Mouse (Mus musculus) embryo, embryonic 10 days (tissue): ENCODE measurements around the gene Usp37.
A peak's percentile ranks its signal among the peaks of the same experiment; 100 is the strongest.
"Not testable (repeated sequence)": the region's sequence is repeated elsewhere in the genome, so short reads cannot be mapped to it uniquely, and the experiment has no call there.

Experiments used
- DNase-seq: peaks from one replicate; pipeline ENCODE4 v3.0.0-alpha.2; 2015; ENCODE audit warnings: low spot score

Gene Usp37

DNA sequence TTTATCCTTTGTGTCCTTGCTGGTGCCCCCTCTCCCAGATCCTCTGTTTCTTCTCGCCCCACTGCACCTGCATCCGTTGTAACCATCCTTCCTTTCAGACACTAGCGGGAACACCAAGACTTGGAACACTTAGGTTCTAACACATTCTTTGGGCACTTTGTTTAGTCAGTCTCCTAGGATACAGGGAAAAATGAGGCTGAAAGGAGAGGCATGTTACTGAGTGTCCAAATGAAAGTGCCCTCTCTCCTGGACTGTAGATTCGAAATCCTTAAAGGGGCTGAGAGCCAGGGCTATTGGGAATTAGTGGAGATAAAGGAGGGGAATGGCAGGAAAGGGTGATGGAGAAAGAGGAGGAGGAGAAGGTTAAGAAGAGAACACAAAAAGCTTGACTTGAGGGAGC lies at the start of gene Usp37:
Usp37 (minus strand) TSS at position 101 of the 400 bp plus-strand sequence.
- no peak for DNase-seq

DNA sequence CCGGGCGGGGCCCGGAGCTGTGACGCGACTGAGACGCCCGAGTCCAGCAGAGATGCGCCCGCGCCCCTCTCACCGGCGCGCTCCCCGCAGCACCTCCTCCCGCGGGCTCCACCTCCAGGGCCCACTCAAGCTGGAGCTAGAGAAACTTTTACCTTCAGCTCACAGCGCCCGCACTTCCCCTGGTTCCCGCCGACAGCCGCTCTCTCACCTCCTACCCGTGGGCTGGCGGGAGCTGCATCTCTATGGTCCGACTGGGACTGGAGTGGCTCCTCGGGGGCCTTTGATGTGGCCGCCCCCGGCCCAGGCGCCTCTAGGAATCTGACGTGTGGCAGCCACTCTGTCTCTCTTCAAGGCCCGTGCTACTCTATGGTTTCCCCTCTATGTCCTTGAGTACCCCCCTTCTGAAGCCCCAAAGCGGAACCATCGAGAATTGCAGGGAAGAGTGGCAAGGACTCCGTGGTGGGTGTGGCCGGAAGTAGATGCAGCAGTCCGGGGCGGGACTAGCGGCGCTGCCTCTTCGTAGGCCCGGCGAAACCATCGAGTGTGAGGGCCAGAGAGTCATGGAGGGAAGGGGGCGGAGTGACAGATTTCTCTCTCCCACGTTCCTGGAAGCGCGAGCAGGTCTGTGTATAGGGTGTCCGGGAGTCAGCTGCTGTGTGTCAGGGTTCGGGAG lies 43.8 kb upstream of the Usp37 start, which contains the start of the genes Zfp142 and Bcs1l:
Zfp142 (minus strand) TSS at position 474 of the 673 bp plus-strand sequence.
Bcs1l (plus strand) TSS at position 517 of the 673 bp plus-strand sequence.
- DNase-seq: peak; percentile 99

DNA sequence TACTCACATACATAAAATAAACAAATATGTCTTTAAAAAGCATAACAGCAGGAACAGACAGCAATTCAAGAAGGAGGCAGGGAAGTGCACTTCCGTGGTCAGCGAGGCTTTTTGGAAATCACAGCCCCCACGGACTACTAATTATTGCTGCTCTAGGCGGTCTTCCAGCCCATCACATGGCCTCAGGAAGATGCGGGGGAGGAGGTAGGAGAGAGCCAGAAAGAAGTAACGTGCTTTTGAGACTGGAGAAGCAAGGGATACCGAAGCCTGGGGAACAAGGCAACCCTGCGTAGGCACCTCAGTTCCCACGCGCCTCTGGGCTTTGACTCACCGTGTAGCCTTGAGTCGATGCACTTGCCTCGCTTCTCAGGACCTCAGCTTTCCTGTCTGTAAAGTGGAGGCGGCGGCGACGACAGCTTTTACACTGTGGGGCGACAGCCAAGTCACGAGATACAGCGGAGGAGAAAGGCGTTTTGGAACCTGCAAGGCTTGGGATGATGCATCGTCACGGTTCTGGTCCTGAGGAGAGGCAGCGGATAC lies 43.2 kb upstream of the Usp37 start:
- no peak for DNase-seq

DNA sequence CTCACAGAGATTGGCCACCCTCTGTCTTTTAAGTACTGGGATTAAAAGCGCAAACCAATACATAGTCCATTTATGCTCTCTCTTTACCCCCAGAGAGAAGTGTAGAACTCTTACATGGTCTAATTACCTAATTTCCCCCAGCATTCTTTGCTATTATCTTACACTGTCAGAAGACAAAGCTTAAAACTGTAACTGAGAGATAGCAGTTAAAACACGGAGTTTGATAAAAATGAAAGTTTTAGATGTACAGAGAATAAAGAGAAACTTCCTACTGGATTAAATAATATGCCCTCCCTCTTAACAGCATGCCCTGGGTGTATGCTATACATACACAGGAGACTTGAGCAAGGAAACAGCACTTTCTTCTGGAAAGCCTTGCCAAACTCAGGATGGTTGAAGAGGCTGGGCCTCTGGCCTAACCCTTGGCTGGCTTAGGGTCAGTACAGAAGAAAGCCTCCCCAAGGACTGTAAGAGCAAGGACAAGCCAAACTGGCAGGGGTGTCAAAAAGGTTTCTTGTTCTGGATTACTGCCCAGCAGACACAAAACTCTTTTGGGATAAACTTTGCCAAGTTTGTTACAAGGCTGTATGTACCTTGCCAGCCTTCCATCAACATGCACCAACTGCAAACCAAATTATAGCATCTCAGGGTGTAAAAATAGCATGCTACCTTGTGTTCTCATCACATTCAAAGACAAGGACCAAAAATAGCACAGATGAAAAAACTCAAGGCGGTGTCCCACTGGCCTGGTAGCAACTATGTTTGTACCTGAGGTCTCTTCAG lies 40.7 kb upstream of the Usp37 start:
- no peak for DNase-seq

DNA sequence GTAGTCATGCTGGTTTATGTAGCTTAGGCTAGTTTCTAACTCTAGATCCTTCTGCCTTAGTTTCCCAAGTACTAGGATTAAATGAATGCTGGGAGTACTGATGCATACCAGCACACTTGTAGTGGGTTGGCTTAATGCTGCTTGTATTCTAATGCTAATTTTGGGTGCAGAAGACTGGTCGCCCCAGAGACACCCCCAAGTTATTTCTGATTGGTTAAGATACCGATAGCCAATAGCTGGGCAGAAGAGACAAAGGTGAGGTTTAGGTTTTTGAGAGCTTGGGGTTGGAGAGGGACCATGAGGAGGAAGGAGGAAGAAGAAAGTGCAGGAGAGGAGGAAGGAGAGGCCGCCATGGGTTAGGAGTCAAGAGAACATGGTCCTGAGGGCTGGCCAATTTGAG lies 38.5 kb upstream of the Usp37 start:
- DNase-seq: no peak

DNA sequence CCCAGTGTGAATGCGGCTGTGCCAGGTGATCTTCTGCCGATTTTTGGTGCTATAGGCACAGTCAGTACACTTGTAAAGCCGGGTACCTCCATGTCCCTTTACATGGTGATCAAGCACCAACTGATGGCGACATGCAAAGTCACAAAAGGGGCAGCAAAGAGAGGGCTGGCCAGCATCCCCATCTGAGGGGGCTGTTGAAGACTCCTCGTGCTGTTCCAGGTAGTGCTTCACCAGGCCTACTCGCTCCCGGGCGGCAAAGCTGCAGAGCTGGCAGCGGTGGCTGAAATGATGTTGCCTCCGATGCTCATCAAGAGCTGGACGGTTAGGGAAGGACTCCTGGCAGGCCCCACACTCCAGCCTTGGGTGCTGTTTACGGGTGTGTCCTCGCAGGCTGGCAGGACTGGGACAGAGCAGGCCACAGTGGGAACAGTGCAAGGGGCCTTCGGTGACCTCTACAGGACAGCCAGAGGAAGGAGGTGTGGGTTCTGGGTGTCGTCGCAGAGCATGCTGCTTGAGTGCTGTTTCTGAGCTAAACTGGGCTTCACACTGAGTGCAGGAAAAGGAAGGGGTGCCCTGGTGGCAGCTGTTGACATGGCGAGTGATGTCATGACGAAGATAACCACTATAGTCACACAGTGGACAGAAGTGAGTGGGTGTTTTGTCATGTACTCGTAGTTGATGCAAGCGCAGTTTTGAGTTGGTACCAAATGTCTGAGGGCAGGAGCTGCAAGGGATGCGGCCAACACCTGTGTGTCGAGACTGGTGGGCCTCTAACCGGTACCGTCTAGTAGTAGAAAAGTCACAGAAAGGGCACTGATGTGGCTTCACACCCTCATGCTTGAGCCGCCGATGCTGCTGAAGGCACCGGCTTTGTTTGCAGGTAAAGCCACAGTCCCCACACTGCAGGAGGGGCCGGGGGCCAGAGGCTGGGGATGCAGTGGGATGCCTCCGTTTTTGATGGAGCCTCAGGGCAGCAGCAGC lies 25.9 kb upstream of the Usp37 start:
- DNase-seq: no peak

DNA sequence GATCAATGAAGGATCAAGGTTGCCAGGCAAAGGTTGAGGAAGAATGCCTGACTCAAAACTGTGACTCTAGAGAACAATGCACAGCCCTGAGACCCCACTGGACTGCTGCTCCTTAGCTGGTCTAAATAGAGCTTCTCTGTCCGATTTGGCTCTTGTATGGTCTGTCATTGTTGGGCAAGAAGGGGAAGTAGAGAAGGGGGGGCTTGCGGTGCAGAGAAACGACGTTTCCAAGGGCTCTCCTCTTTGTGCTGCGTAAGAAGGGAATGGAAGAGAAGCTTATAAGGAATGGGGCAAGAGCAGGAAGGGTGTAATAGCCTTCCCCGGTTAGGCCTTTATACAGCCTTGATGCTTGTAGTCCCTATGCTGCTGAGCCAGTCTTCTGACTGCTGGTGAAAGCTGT lies 21.8 kb upstream of the Usp37 start:
- no peak for DNase-seq

DNA sequence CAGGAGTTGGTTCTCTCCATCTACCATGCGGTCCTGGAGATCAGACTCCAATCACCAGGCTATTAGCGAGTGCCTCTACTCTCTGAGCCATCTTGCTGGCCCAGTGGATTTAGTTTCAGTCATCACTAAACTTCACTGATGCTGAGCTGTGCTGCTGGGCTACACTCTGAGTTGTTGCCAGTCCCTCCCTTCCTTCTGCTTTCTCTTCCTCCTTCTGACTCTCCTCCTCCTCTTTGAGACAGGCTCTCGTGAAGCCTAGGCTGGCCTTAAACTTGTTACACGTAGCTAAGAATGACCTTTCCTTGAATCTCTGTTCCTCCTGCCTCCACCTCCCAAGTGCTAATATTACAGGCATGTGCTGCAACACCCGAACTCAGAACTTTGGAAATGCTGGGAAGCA lies 15.0 kb upstream of the Usp37 start:
- no peak for DNase-seq

DNA sequence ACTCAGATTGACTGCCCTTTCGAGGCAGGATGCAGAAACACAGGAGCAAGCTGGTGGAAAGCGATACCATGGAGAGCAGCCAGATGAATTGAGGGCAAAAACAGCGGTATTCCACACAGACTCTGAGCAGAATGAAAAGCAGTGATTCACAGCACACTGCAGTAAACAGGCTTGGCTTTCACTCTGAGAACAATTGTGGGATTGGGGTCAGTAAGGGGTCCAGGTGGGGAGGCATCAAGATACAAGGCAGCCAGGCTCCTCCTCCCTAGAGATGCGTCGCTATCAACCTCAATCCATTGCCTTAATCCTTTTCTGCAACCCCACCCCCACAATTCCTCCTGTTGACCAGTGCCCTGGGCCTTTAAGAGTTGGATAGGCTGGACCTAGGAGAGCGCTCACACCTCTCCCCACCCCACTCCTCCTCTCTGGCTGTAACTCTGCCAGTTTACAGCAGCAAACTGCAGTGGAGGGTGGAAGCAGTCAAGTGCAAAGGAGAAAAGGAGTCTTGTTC lies 1.6 kb downstream of the Usp37 start, which contains the start of gene Plcd4:
Plcd4 (plus strand) TSS at position 438 of the 511 bp plus-strand sequence.
- DNase-seq: peak; percentile 42

DNA sequence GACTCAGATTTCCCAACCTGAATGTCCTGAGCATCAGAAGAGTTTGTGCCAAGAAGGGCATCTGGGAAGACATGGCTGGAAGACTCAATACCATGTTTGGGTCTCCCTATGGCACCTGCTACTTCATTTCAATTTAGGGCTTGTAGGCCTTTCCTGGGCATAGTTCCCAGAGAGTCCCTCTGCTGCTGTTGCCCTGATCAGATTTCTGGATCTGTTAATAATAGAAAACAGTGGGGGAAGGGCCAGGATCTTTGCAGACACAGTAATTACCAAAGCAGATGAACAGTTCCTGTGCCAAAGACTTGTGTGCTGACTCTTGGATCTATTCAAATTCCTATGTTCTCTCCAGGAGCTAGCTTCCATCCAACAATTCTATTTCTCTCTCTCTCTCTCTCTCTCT lies 5.4 kb downstream of the Usp37 start:
- no peak for DNase-seq

DNA sequence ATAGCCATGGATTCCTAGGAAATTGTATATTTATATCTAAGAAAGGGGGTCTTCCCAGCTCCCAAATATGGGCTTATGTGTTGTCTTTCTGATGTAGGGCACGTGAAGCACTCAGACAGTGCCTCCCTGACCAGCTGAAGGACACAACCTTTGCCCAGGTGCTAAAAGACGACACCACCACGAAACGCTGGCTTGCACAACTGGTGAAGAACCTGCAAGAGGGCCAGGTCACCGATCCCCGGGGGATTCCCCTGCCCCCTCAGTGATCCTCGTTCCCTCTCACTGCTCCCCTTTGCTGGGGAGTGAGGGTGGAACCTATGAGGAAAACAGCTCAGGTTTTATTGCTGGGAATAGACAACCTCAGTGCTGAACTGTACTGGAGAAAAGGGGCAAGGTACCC lies 15.5 kb downstream of the Usp37 start:
- no peak for DNase-seq

DNA sequence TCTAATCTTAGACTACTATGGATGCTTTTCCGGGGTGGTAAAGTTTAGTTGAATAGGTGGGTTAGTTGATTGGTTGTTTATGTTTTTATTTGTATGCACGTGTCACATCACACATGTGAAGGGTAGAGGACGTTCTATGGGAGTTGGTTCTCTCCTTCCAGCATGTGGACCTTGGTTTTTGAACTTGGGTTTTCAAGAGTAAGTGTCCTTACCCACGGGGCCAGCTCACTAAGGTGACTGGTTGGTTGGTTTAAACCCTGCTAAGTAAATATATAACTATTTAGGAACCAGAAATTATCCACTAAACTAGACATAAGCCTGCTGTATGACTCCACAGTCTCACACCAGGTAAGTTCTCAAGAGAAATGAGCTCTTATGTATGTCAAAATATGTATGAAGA lies 19.3 kb downstream of the Usp37 start:
- DNase-seq: no peak

DNA sequence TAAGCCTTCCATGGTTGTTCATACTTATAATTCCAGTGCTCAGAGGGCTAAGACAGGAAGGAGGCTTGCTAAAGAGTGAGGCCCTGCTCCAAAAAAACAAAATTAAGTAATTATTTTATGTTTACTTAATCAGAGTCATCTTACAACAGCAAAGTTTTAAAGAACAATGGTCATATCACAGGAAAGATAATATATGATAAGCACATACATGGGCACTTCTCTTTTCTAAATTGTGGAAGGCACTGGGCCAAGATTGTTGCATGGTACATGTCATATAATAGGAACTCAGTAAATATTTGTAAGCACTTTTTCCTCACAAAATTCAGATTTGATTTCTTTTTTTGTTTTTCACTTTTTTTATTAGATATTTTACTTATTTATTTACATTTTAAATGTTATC lies 24.2 kb downstream of the Usp37 start:
- no peak for DNase-seq

DNA sequence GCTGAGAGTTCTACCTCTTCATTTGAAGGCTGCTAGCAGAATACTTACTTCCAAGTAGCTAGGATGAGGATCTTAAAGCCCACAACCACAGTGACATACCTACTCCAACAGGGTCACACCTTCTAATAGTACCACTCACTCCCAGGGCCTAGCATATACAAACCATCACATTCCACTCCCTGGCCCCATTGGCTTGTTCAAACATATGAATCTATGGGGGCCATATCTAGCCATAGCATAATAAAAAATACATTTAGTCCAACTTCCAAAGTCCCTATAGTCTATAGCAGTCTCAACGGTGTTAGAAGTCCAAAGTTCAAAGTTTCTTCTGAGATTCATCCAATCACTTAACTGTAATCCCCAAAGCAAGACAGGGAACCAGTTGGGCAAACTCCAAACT lies 31.1 kb downstream of the Usp37 start:
- DNase-seq: not testable (repeated sequence)

DNA sequence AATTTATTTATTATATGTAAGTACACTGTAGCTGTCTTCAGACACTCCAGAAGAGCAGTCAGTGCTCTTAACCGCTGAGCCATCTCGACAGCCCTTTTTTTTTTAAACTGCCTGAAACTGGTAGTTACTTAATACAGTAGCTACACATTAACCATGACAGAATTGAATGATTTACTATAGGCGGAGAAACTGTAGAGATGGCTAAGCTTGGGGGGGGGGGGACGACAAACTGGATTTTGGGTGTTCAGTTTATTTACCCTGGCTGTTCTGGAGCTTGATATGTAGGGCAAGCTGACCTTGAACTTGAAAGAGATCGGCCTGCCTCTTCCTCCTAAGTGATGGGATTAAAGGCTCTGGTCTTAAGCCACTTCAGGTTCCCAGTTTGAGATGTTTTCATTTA lies 32.8 kb downstream of the Usp37 start:
- DNase-seq: no peak

DNA sequence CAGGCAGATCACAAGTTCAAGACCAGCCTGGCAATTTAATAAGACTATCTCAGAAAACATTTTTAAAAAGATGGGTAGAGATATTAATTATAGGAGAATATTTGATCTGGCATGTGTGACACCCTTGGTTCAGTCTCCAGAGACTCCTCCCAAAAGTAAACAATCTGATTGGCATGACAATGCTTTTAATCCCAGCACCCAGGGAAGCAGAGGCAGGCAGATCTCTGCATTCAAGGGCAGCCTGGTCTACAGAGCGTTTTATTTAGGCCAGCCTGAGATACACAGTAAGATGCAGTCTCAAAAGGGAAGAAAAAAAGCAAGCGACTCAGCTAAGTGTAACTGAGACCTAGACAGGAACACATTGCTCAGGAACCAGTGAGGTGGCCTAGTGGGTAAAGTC lies 36.3 kb downstream of the Usp37 start:
- DNase-seq: no peak

DNA sequence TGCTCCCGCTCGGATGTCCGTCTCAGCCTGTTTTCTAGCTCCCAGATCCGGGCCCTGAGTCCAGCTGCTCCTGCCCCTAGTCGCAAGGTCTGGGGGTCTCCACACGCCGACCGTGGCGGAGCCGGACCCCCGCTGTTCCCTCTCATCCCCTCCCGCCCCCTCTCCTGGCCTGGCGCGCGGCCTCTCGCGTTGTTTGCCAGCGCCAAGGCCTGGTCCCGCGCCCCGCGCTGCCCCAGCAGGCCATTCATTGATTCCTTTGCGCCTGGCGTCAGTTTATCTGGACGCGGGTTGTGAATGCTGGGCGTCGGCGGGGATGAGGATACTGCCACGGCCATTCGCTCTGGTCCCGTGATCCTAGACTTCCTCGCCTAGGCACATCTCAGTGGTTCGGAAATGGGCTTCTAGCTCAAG lies 37.6 kb downstream of the Usp37 start:
- DNase-seq: peak; percentile 86

DNA sequence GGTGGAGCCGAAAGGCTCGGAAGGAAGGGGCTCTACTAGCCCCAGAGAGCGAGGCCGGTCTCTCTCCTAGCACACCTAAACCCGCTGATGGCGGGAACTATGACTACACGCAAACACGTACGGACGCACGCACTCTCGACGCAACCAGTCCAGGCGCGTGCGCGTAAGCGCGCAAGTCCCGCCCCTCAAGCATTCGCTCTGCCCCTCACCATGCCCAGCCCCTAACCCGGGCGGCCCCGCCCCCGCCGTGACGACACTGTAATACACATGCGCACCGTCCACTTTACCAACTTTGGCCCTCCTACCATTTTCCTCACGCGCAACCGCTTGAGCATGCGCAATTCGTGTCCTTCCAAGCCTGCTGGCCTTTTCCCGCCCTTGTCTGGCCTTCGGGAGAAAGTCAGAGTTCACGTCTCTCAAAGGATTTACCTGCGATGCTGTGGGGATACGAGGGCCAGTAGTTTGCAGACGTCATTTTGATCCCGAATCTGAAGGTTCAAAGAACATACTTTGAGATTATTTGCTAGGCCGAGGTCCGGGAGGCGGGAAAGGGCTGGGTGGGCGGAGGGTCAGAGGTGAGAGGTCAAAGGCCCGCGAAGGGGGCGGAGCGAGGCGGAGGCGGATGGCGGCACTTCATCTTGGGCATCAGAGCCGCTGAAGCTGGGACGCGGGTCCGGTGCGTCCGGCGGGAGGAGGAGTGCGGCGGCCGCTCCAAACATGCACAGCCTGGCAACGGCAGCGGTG lies 38.2 kb downstream of the Usp37 start, which contains the start of gene Cnot9:
Cnot9 (plus strand) TSS at position 338 of the 744 bp plus-strand sequence.
- DNase-seq: peak; percentile 98

DNA sequence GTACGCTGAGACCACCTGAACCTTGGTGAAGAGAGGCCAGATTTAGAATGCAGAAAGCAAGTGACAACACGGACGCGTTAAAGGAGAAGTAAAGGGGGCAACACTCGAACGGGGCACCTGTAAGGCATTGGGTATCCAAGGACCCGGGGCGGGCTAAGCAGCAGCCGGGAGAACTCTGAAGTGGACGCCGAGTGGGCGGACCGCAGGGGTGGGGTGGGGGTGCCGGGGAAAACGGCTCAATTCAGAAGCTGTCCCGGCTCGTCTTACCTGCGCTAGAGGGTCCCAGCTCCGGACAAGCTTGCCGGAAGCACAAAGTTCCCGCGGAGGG lies 38.7 kb downstream of the Usp37 start:
- DNase-seq: peak; percentile 8

DNA sequence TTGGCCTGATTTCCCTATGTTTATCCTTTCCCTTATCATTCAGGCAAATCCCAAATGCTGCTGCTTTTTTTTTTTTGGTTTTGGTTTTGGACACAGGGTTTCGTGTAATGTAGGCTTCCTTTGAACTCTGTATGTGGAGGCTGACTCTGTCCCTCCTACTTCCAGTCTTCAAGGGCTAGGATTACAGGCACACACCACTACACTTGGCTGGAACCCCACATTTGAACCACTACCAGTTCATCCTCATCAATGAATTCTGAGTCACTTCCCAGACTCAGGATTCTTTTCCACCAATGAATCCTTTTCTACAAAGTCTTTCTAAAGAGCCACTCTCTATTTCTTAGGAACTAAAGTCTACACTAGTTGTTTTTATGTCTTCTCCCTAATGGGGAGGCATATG lies 43.0 kb downstream of the Usp37 start:
- DNase-seq: no peak

DNA sequence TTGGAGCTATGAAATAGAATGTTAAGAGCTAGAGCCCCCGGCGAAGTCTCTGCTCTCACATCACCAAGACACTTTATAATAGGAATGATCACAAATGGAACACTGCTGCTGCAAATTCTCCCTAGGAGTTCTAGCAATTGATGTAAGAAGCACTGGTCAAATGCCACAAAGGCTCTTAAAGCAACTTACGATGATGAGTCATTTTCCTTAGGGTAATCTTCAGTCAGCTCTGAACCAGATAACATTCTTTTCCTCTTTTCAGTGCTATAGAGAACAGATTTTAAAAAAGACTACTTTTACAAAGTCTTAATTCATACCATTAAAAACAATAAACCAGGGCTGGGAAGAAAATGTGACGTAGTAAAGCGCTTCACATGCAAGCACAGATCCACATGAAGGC lies 58.3 kb downstream of the Usp37 start:
- DNase-seq: no peak
